Mouse (Mus musculus) hindbrain, embryonic 14.5 days (tissue): ENCODE results near the gene Atg2b. TPM values are rescaled to one million over a fixed set of nuclear protein-coding genes. Genes with fewer than 3 reads are reported as not detected.

ENCODE experiments used
- polyA plus RNA-seq: library from polyadenylated mRNA; unstranded; fragments of >200 nt; fragmentation: Nextera tagmentation; extraction: Ambion mirVana; gene quantifications from 2 replicates; pipeline ENCODE4 v1.2.1, GENCODE M21; 2014

Gene Atg2b
- polyA plus RNA-seq, 1 experiment from 2014 or later, result 18.2 TPM

Other genes with a start within 250 kb of the Atg2b start
- gene D430019H16Rik, start 231.4 kb downstream of the Atg2b start, polyA plus RNA-seq, result 18.8 and 22.2 TPM in 2 replicates
- gene Bdkrb2, start 122.0 kb downstream of the Atg2b start, polyA plus RNA-seq, result 0.47 and 0.75 TPM in 2 replicates
- 0.33 TPM in 1 of 2 replicates, not detected in the other for gene Bdkrb1, start 82.1 kb downstream of the Atg2b start, polyA plus RNA-seq
- gene Gskip, start 382 bp downstream of the Atg2b start, polyA plus RNA-seq, result 28.3 and 30.1 TPM in 2 replicates
- gene Ak7, start 20.8 kb upstream of the Atg2b start, polyA plus RNA-seq, result 1.2 and 1.9 TPM in 2 replicates
- 129 and 140 TPM in 2 replicates for gene Papola, start 99.5 kb upstream of the Atg2b start, polyA plus RNA-seq